Mouse (Mus musculus) ovary, postnatal 36 days (tissue): ENCODE measurements around the gene Lrit2.

Source experiments
- DNase-seq: peaks from one replicate; pipeline ENCODE4 v3.0.0; 2022; ENCODE audit warnings: low spot score, mixed read lengths

The Lrit2 gene

DNA sequence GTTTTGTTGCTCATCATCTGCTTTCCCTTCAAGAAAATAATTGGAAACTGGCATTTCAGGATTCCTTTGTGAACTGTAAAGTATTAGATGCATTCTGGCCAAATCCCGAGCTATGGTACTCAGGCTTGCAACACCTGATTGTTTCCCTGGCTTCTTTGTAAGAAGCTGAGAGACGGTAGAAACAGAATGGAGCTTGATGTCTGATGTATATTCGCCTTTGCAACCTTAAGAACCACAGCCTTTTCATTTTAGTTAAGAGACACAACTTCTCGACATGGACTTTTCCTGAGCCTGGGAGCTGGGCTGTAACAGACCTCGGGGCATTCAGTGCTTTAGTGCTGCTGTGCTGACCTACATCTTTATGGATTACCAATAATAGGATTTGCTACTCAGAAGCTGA, at the start of gene Lrit2:
Lrit2 (plus strand) TSS at position 301 of the 400 bp plus-strand sequence.
- DNase-seq, result no peak

DNA sequence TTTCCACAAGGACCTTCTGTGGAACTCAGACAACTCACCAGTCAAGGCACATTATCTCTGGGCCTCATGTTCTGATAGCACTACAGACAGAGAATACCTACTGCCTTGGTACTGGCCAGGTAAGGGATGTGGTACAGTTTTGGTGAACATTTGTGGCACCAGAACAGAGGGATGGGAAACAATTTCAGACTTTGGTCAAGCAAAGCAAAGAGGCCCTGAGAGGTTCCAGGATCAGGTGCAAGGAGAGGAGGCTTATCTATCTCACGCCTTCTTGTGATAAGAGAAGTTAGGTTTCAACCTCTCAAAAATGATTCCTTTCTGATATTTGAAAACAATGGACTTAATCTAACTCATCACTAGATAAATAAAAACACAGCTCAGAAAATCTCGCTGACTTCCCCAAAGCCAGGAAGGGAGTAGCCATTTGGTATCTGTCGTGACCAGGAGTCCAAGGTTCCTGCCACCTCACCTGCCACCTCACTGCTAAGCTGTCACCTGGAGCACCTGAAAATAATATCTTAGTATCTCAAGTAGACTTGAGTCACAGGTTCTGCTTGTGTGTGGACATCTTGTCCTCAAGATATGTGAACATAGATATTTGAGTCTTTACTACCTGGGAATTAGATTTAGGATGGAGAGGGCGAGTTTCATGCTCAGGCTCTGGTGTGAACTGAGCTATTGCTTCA, 40.3 kb upstream of the Lrit2 start:
- DNase-seq, result no peak

DNA sequence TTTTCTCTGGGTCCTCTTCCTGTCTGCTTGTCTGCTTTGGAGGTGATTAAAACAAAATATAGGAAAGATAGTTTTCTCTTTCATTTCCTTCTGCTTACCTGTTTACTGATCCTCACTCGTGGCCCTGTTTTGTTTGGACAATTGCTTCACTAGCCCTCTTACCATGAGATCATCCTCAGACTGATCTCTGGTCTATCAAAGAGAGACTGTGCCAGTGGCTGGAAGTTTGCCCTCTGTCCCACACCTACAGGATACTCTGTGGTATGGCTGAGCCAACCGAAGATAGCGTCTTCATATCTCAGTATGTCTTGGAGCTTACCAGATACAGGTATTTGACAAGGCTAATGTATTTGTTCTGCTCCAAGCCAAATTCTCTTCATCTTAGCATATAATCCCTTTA, 39.8 kb upstream of the Lrit2 start:
- no peak for DNase-seq

DNA sequence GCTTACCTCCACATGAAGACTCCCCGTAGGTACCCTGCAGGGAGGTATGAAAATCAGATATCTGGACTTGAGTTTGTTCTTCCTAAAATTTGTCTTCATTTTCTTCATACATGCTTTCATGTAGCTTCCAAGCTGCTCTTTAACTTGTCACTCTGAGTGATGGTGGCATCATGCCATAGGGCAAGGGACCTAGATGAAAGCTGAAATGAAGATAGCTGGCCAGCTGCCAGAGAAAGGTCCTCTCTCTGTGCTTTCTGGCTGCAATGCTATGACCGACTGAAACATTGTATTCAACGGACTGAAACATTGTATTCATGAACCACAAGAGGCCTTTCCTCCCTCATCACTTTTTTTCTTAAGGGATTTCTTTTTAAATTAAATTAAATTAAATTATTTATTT, 39.2 kb upstream of the Lrit2 start:
- DNase-seq, result no peak

DNA sequence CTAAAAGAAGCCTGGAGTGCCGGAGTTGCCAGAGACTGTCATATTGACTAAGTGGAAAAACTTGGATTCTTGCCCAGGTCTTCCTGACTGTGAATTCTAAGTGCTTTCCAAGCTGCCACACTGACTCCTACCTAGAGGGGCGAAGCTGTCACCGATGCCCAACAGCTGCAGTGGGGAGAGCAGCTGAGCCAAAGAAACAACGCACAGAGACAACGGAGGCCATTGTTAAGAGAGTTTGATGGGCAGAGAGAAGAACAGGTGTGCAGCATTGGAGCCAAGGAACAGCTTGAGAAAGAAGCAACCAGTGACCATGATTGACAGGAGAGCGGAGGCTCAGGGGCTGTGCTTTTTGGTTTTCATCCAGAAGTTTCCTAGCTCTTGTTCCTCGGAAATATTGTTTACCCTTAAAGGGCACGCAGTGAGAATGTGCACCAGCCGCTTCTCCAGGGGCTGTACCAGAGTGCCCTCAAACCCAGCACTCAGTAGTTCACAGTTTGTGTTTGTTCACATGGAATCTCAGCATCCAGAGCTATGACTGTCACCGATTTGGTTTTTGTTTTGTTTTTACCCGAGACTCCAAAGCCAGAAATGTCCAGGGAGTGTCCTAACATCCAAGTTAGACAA, 35.1 kb upstream of the Lrit2 start:
- no peak for DNase-seq

DNA sequence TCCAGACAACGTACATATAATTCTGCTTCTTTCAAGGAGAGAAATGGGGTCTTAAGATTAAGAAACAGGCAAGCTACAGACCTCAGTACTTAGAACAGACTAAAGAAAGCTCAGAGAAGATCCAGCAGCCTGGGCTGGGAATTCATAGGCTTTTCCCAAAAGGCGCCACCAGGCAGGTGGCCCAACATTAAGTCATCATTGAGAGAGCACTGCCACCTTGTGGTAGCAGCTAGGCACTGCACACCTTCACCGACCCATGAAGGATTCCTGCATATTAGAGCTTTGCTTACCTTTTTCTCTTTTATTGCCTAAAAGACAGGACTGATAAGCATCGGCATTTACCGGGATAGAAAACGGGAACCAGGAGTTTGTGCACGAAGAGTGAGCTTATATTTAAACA, 34.5 kb upstream of the Lrit2 start:
- DNase-seq, result peak; percentile 45

DNA sequence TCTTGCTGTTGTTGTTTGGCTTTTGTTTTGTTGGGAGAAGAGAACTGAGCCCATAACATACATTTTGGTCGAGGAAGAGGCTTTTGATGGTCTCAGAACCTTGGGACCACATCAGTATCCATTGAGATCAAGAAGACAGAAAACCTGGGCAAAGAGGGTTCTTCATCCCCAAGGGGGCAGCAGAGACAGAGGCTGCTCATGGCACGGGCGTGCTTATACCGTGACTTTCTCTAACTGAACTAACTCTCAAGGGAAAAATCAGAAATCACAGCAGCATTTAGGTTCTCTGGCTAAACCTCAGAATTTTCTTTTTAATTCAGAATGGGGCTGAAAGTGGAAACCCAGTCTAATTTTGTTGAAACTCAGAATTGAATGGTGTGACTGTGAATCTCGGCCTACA, 33.3 kb upstream of the Lrit2 start:
- no peak for DNase-seq

DNA sequence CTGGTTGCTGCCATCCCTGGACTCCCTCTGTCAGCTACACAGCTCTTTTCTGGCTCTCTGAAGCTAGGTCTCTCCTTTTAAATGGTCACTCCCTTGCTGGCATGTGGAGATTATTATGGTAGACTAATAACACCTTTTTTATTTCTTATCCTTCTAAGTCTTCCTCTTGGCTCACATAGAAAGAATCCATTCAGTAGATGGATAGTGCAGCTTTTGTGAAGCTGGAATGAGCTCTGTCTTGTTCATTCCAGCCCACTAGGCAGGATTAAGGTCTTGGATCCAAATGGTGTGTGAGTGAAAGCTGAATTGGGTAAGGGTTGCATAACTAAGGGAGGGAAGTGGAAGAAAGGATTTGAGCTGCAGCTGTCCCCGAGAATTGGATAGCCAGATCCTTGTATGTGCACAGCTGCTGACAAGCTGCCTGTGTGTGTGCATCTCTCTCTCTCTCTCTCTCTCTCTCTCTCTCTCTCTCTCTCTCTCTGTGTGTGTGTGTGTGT, 18.8 kb upstream of the Lrit2 start, which contains the start of gene Rgr:
Rgr (minus strand) TSS at position 51 of the 497 bp plus-strand sequence.
- DNase-seq, result no peak

DNA sequence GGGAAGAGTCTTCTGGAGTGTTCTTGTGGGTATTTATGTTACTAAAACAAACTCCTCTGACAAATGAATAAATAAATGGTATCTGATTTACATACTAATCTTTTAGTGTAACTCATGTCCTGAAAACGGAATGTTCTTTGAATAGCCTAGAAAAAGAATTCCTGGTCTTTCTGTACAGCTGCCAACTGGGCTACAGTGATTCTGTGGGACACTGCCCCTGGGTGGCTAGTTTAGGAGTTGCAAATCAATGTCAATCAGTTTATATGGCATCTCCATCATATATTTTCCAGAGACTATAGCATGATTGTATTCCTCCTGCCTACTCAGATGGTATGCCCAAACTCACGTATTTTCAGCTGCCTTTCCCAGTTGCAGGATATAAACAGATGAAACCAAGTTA, 2.9 kb upstream of the Lrit2 start:
- DNase-seq, result no peak

DNA sequence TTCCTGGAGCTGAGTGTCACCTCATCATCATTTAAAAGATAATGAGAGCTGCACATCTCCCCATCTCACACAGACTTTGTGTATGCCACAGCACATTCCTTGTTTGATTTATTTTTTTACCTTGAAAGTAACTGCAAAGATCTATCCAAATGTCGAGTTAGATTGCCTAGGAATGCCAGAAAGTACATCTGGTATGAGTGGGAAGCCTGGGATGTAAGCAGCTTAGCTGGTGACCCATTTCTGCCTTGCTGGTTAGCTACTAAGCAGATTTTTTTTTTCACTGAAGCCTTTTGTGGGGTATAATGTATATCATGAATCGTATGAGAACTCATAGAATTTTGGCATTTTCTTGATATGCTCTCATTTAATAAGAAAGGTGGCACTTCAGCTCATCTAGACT, 1.1 kb upstream of the Lrit2 start:
- DNase-seq, result no peak

DNA sequence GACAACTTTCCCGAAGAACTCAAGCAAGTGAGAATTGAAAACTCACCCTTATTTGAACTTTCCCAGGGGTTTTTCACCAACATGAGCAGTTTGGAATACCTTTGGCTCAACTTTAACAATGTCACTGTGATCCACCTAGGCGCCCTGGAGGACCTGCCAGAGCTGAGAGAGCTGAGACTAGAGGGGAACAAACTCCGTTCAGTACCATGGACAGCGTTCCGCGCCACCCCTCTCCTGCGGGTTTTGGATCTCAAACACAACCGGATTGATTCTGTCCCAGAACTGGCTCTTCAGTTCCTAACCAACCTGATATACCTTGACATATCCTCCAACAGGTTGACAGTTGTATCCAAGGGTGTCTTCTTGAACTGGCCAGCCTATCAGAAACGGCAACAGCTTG, 787 bp downstream of the Lrit2 start:
- DNase-seq, result peak; percentile 65

DNA sequence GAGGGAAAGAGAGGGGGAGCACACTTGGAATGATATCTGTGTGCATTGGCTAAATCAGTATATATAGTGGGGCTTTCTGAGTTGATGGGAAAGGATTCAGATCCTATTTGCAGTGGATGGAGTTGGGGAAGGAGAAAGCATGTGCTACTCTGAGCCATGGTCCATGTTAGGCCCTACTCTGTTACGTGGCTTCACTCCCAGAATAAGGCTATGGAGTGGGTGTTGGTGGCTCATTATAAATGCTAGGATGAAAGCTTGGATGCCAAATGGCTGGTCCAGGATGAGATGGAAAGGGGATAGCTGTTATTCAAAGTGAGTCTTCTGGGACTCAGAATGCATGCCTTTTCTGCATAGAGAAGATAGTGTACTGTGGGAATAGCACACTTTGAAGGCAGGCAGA, 13.0 kb downstream of the Lrit2 start:
- DNase-seq, result no peak

DNA sequence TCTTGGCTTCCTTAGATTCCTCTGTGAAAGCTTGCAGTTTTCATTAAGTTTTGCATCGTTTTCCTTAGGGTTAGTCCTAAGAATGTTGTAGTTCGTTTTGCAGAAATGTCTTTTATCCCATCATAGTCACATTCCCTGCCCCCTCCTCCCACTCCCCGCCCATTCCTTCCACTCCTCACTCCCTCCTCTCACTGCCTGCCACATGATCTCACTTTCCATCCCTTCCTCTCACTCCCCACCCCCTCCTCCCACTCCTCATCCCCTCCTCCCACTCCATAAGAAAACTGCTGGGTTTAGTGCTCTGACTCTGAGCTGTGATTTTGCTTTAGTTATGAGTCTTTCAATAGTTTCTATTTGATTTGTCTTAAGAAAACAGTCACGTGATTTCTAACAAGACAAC, 16.0 kb downstream of the Lrit2 start:
- no peak for DNase-seq

DNA sequence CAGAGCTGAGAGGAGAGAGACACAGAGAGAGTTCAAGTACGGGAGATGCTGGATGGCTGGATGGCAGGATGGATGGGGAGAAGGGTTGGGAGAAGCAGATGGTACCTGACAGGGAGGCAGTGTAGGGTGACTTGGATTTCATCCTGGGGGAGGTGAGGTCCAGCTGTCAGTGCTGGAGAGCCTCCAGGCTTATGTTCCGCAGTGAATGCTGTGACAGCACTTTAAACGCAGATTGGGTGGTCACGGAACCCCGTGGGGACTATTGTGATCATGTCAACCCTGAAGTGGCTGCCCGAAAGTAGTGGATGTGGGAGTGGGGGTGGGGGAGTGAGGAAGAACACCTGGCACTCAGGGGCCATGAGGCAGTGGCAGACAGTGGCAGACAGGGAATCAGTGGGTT, 26.7 kb downstream of the Lrit2 start:
- DNase-seq, result no peak

DNA sequence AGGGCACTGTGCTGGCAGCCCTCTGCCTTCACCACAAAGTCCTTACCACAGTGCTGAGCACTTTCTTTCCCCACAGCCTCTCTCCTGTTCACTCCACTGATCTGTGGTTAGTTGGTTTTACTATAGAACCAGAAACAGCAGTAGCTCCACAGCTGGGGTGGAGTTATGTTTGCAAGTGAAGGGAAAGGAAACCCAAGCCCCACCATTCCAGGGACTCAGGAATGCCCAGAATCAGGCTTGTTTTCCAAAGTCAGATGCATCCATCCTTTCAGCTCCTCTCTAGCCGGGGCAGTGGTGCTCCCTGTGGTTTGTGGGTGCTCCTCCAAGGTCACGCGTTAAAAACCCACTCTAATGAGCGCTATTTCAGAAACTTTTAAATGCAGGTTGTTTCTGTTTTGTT, 27.8 kb downstream of the Lrit2 start:
- no peak for DNase-seq

DNA sequence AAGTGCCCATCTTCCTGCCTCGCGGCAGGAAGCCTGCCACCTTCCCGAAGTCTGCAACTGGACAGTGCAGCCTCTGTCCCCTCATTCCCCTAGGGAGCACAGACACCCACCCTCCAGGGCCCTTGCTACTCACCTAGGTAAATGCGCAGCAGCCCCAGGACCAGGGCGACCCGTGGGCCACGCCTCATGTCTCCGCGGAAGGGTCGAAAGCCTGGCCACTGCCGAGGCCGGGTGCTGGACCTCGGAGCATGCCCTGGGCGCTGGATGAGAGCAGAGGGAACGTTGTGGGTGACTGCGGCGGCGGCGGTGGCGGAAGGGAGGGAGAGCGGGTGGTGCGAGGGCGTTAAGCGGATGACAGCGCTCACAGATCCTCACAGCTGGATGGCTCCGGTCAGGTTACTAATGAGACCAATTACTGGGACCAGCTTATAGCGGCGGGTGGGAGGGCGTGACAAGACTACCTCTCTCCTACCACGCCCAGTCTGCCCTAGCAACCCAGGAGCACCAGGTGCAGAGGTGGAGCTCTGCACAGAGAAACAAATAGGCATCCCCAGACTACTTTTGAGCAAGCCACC, 30.3 kb downstream of the Lrit2 start, which contains the start of gene Cdhr1:
Cdhr1 (minus strand) TSS at position 392 of the 575 bp plus-strand sequence.
- peak; percentile 10 for DNase-seq

DNA sequence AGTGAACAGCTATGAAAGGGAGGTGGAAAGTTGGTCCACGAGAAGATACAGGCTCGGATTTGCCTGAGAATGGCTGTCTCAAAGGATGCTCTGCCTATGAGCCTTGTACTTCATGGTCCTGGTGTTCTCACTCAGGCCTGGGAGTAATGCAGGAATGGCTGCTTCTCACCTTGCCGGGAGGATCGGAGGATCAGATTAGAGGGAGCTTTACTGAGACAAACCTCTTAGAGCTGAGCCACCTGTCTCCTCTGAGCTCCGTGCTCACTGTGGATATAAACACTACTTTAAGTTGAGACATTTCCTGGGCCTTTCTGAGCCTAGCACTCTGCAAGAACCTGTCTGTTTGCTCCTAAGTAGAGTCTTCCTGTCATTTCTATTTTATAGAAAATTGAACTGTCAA, 33.8 kb downstream of the Lrit2 start:
- no peak for DNase-seq

DNA sequence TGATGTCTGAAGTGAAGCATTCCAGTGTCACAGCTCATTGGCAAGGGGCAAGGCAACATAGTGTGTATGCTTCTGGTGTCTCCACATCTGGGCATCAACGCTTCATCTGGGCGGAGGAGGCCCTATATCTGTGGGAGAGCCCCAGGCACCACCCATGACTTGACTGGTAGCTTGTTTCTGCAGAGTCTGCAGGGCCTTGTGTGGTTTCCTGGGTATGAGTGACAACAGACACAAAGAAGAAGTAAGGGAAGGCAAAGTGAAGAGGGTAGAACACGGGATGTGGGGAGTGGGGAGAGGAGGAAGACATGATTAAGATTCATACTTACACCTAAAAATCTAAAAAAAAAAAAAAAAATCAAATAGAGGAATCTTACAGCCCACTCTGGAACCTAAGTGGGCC, 34.8 kb downstream of the Lrit2 start:
- no peak for DNase-seq

DNA sequence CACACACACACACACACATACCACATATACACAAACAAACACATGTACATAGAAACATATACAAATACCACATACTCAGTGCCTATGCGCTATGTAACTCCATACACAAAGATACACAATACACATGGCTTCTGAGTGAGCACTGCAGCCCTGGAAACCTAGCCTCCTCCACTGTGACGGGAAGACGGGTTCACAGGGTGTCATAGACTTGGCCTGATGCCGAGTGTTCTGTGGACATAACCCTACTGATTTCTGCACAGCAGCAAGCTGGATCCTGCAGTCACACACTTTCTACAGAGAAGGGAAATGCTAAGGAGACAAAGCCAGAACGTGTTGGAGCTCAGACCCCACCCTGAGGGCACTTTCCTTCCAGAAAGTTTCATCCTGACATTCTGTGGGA, 37.0 kb downstream of the Lrit2 start:
- DNase-seq, result no peak

DNA sequence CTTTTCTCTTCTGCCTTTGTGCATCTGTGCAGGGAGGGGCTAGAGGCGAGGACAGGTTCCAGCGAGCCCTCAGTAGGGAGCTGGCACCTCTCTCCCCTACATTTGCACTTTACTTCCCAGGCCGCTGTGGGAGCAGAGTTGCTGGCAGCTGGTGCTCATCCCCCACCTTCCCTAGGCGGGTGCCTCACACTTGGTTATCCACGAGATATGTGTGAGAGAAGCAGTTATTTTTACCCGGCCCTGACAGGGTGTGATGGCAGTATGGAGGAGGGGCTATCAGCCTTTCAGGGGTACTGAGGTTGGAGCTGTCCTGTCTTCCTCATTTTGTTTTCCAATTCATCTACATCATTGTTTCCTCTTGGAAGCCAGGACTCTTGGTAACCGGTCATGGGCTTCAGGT, 38.1 kb downstream of the Lrit2 start:
- DNase-seq, result no peak

DNA sequence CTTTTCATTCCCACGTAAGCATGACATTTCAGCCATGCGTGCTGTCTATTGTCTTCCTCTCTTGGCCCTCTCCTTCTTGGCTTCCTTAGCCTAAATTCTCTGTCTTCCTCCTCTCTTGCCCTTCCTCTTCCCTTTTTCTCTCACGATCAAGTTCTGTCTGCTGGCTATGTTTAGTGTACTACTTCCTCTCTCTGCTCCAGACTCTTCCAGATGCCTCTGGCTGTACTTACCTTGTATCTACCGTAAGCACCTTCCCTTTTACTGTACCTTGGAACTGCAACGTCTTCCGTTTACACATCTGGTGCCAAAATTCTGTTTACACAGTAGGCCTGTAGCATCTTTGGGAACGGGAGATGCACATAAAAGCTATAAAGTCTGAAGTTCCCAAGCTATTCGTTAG, 41.7 kb downstream of the Lrit2 start:
- no peak for DNase-seq

DNA sequence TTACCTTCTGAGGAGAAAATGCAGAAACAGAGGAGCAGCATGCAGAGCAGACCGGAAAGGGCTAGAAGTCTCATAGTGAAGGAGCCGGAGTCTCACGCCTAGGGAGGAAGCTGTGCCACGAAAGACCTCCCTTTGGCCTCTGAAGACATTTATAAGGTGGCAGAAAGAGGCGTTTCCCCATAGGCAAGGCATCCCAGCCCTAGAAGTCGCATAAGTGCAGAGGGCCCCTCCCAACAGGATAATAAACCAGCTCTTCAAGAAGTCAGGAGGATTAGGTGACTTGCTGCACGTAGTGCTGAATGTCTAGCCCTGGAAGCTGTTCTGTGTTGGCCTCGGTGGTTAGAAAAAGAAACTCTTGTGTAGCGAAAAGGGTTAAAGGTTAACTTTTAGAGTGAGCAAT, 42.2 kb downstream of the Lrit2 start:
- no peak for DNase-seq

DNA sequence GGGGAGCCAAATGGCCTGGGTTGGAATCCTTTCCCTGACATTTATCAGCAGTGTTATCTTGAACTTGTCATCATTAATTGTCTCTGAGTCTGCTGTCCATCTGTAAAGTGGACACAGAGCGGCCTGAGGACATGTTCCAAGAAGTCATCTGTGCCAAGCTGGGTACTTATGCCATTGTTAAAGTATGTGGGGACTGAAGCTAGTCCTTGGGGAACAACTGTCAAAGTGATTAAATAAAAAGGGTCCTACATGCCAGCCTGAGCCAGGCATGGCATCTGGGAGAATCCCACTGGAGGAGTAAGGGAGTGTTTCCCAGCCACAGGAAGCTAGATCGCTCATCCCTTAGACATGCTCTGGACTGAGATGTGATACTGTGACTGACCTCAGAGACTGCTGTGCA, 42.7 kb downstream of the Lrit2 start:
- DNase-seq, result no peak

DNA sequence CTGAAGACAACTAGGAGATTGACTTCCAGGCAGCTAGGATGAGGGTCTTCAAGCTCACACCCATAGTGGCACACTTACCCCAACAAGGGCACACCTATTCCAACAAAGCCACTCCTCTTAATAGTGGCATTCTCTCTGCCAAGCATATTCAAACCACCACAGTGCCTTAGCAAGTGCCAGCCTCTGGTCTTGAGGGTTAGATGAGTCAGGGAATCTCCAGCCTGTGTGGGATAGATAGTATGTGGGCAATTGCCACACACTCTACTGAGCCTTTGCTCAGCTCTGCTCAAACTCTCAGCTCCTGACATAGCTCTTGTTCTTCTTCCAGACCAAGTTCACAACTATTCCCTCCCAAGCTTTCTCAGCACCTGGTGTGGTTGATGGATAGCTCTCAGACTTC, 43.6 kb downstream of the Lrit2 start:
- no peak for DNase-seq
